Mouse (Mus musculus) thymus, postnatal 36 days (tissue): ENCODE results near the gene Lonp2.

Experiments used
- DNase-seq, 2 experiments: peaks; one replicate each; pipeline ENCODE4 v3.0.0; 2022; ENCODE audit warnings: mixed read lengths in 2 of 2

Lonp2 gene

GRCm38 (mm10) chr8:86718332-86718994 lies 94.6 kb downstream of the Lonp2 start:
- DNase-seq = no peak

GRCm38 (mm10) chr8:86719368-86719767 lies 95.5 kb downstream of the Lonp2 start:
- DNase-seq = no peak

- no peak for DNase-seq
Measured at GRCm38 (mm10) chr8:86720756-86721459, 97.1 kb downstream of the Lonp2 start.

- no peak for DNase-seq
Measured at GRCm38 (mm10) chr8:86721490-86721889, 97.6 kb downstream of the Lonp2 start.

GRCm38 (mm10) chr8:86726959-86727358 lies 103.1 kb downstream of the Lonp2 start:
- DNase-seq = no peak

GRCm38 (mm10) chr8:86728224-86728950 lies 104.5 kb downstream of the Lonp2 start:
- no peak for DNase-seq

- DNase-seq = no peak
Measured at GRCm38 (mm10) chr8:86730303-86730702, 106.5 kb downstream of the Lonp2 start.

- DNase-seq = no peak
Measured at GRCm38 (mm10) chr8:86730860-86731259, 107.0 kb downstream of the Lonp2 start.

GRCm38 (mm10) chr8:86734171-86734570 lies 110.3 kb downstream of the Lonp2 start:
- DNase-seq = no peak

GRCm38 (mm10) chr8:86734954-86735353 lies 111.1 kb downstream of the Lonp2 start:
- DNase-seq = no peak

- no peak for DNase-seq
Measured at GRCm38 (mm10) chr8:86735446-86736111, 111.7 kb downstream of the Lonp2 start.

- DNase-seq = no peak
Measured at GRCm38 (mm10) chr8:86740899-86741298, 117.1 kb downstream of the Lonp2 start.

GRCm38 (mm10) chr8:86741627-86742026 lies 117.8 kb downstream of the Lonp2 start:
- no peak for DNase-seq

- DNase-seq = no peak
Measured at GRCm38 (mm10) chr8:86742605-86743345, 118.9 kb downstream of the Lonp2 start.

GRCm38 (mm10) chr8:86744313-86745220 lies 120.7 kb downstream of the Lonp2 start:
- no peak for DNase-seq

GRCm38 (mm10) chr8:86745221-86745934 lies 121.5 kb downstream of the Lonp2 start, which contains the start of the genes Gm10638 and Siah1a:
TSS of gene Gm10638 (plus strand) at chr8:86745699.
TSS of gene Siah1a (minus strand) at chr8:86745934.
- peak; percentile 64 to 65 for DNase-seq

GRCm38 (mm10) chr8:86745935-86746441 lies 122.1 kb downstream of the Lonp2 start:
- DNase-seq = peak; percentile 96 to 97

GRCm38 (mm10) chr8:86746511-86746910 lies 122.7 kb downstream of the Lonp2 start:
- DNase-seq = peak in 1 of 2 experiments; percentile 22

- DNase-seq = no peak
Measured at GRCm38 (mm10) chr8:86749842-86750241, 126.0 kb downstream of the Lonp2 start.
